Mouse (Mus musculus) brain, adult 10 weeks (tissue): Measurements from ENCODE around the gene Gm10135. TPM values are rescaled to one million over a fixed set of nuclear protein-coding genes. Genes with fewer than 3 reads are reported as not detected.

Experiments used
- polyA plus RNA-seq: library from polyadenylated mRNA; stranded (reverse); fragments of 350-450 nt; fragmentation: Illumina TruSeq; extraction: RNeasy Lipid Tissue Mini Kit (QIAGEN cat#74804); gene quantifications from one replicate; pipeline ENCODE4 v1.2.3, GENCODE M21; 2015; ENCODE audit warnings: low read depth, low replicate concordance

Gm10135 gene
- polyA plus RNA-seq = not detected

DNA sequence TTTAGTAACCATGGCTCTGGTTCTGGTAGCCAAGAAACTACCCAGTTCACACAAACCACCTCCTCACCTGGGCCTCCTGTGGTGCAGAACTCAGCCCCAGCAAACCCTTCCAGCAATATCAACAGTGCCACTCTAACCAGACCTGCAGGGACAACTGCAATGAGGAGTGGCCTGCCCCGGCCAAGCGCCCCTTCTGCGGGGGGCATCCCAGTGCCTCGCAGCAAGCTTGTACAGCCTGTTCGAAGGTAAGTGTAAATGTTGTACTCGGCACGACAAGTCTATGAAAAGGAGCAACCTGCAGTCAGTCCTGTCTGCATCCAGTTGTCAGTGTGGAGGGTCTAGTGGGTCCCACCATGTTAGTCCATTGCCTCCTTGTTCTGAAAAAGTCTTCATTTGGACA is at the start of gene Gm10135:
Gene Gm10135 (minus strand): TSS at position 101 of the 400 bp plus-strand sequence.

GRCm38 (mm10) chr5:73006784-73007581 is 32.5 kb upstream of the Gm10135 start, which contains the start of gene Slc10a4:
Gene Slc10a4, plus strand, starts transcription at chr5:73006883.

Other genes with a start within 250 kb of the Gm10135 start
- not detected for gene Txk, start 221.9 kb downstream of the Gm10135 start, polyA plus RNA-seq
- 1.7 TPM for gene Tec, start 106.2 kb downstream of the Gm10135 start, polyA plus RNA-seq
- 14.8 TPM for gene Slain2, start 60.4 kb downstream of the Gm10135 start, polyA plus RNA-seq
- gene Slc10a4, start 32.2 kb upstream of the Gm10135 start, polyA plus RNA-seq = 7.2 TPM